Mouse (Mus musculus) neural tube, embryonic 15.5 days (tissue): ENCODE measurements around the gene Rad23a. TPM values are rescaled to one million over a fixed set of nuclear protein-coding genes. Genes with fewer than 3 reads are reported as not detected.
A peak's percentile ranks its signal among the peaks of the same experiment; 100 is the strongest.

Source experiments
- ATAC-seq: fragments of 200-750 bp; cut with Nextera tagmentation; 2 replicates; pipeline ENCODE4 v1.8.0; 2017; ENCODE audit warnings: mild to moderate bottlenecking, moderate TSS enrichment, moderate library complexity; ENCODE audit not compliant: low FRiP score
- H3K27ac ChIP-seq: fragments of 300-500 bp; sonication (generic); replicated peaks from 2 replicates; pipeline ENCODE4 v1.5.1; 2015; ENCODE audit warnings: mild to moderate bottlenecking, inconsistent platforms
- H3K27me3 ChIP-seq: fragments of 300-500 bp; sonication (generic); replicated peaks from 2 replicates; pipeline ENCODE4 v1.6.1; 2015; ENCODE audit warnings: inconsistent platforms
- H3K36me3 ChIP-seq: fragments of 300-500 bp; sonication (generic); 2 replicates; pipeline ENCODE4 v1.6.1; 2015; ENCODE audit warnings: inconsistent platforms
- H3K4me1 ChIP-seq: fragments of 300-500 bp; sonication (generic); 2 replicates; pipeline ENCODE4 v1.6.1; 2015; ENCODE audit warnings: inconsistent platforms
- H3K4me2 ChIP-seq: fragments of 300-500 bp; sonication (generic); 2 replicates; pipeline ENCODE4 v1.6.1; 2015; ENCODE audit warnings: inconsistent platforms, mild to moderate bottlenecking, moderate library complexity
- H3K4me3 ChIP-seq: fragments of 300-500 bp; sonication (generic); replicated peaks from 2 replicates; pipeline ENCODE4 v1.5.1; 2015; ENCODE audit warnings: mild to moderate bottlenecking, inconsistent platforms
- H3K9ac ChIP-seq: fragments of 300-500 bp; sonication (generic); replicated peaks from 2 replicates; pipeline ENCODE4 v1.6.1; 2015; ENCODE audit warnings: mild to moderate bottlenecking, inconsistent platforms
- H3K9me3 ChIP-seq: fragments of 300-500 bp; sonication (generic); replicated peaks from 2 replicates; pipeline ENCODE4 v1.6.1; 2016; ENCODE audit warnings: inconsistent platforms
- WGBS: fragments of 180-500 bp; shearing (Covaris S2); methylation state at CpG from one replicate; pipeline ENCODE4 v1.1.7; 2015; ENCODE audit warnings: mixed read lengths; 5-methylcytosine and 5-hydroxymethylcytosine counted together
- polyA plus RNA-seq: library from polyadenylated mRNA; unstranded; fragments of >200 nt; fragmentation: Nextera tagmentation; extraction: Ambion mirVana; gene quantifications from 2 replicates; pipeline ENCODE4 v1.2.1, GENCODE M21; 2015

Gene Rad23a
- polyA plus RNA-seq, 1 experiment from 2014 or later = 71.3 TPM

- Histone ChIP-seq H3K27ac (no peak overlapping the region), H3K36me3 (no peaks in the 10 kb centered on the region), H3K27me3 (no peaks in the 10 kb centered on the region), H3K9ac (no peak overlapping the region), H3K9me3 (no peaks in the 10 kb centered on the region), H3K4me1 (peaks cover 8% of the 10 kb centered on the region), H3K4me2 (no peak overlapping the region), H3K4me3 (no peak overlapping the region)
- ATAC-seq = no peak
- WGBS = 69% methylated on average over 4 of the region's 4 CpGs
Measured at GRCm38 (mm10) chr8:84825636-84826035, 14.8 kb downstream of the Rad23a start.

- peak; percentile 91 for ATAC-seq
- H3K36me3 ChIP-seq = no peaks in the 10 kb centered on the region
- H3K4me2 ChIP-seq = peak overlapping the region; percentile 62
- H3K9me3 ChIP-seq = no peaks in the 10 kb centered on the region
- under 1% methylated on average over 18 of the region's 18 CpGs for WGBS
- peaks cover 8% of the 10 kb centered on the region for H3K4me1 ChIP-seq
- H3K27me3 ChIP-seq = no peaks in the 10 kb centered on the region; the same call in 1 of the 2 replicates
- no peak overlapping the region for H3K27ac ChIP-seq
- H3K4me3 ChIP-seq = peak overlapping the region; percentile 33
- peak overlapping the region; percentile 40; the same call in 1 of the 2 replicates for H3K9ac ChIP-seq
Measured at GRCm38 (mm10) chr8:84823653-84824052, 16.8 kb downstream of the Rad23a start.

- WGBS = 30% methylated on average over 3 of the region's 3 CpGs
- H3K36me3 ChIP-seq = no peaks in the 10 kb centered on the region
Measured at GRCm38 (mm10) chr8:84822723-84823122, 17.7 kb downstream of the Rad23a start, which contains the start of gene Dand5. TSS of gene Dand5 (minus strand) at chr8:84822823.

GRCm38 (mm10) chr8:84816117-84816516 lies 24.3 kb downstream of the Rad23a start:
- Histone ChIP-seq H3K4me1 (peaks cover 23% of the 10 kb centered on the region), H3K27me3 (peaks cover 5% of the 10 kb centered on the region; the same call in 1 of the 2 replicates), H3K9me3 (no peaks in the 10 kb centered on the region), H3K4me2 (no peak overlapping the region), H3K9ac (no peak overlapping the region), H3K27ac (no peak overlapping the region), H3K36me3 (no peaks in the 10 kb centered on the region), H3K4me3 (no peak overlapping the region)
- 77% methylated on average over 17 of the region's 17 CpGs for WGBS
- ATAC-seq = no peak

More at GRCm38 (mm10) chr8:84822723-84823122, 17.7 kb downstream of the Rad23a start, which contains the start of gene Dand5:
- H3K9ac ChIP-seq = peak within 1 kb of the TSS; percentile 40; the same call in 1 of the 2 replicates
- peaks cover 8% of the 10 kb centered on the region for H3K4me1 ChIP-seq
- no peak within 1 kb of the TSS for H3K27ac ChIP-seq
- peak within 1 kb of the TSS; percentile 33 for H3K4me3 ChIP-seq
- H3K9me3 ChIP-seq = no peaks in the 10 kb centered on the region
- 0 out of 2 replicates have a peak, but pooled peaks have one; percentile 11 for ATAC-seq
- no peaks in the 10 kb centered on the region; the same call in 1 of the 2 replicates for H3K27me3 ChIP-seq
- peak within 1 kb of the TSS; percentile 62 for H3K4me2 ChIP-seq

- 16% methylated on average over 9 of the region's 9 CpGs for WGBS
- Histone ChIP-seq H3K27ac (peak overlapping the region; percentile 69), H3K4me3 (no peak overlapping the region), H3K4me1 (peaks cover 29% of the 10 kb centered on the region), H3K4me2 (no peak overlapping the region), H3K27me3 (peaks cover 5% of the 10 kb centered on the region; the same call in 1 of the 2 replicates), H3K9me3 (no peaks in the 10 kb centered on the region), H3K36me3 (no peaks in the 10 kb centered on the region), H3K9ac (no peak overlapping the region)
- ATAC-seq = peak; percentile 53
Measured at GRCm38 (mm10) chr8:84815547-84815946, 24.9 kb downstream of the Rad23a start.

- peak overlapping the region; percentile 69 for H3K27ac ChIP-seq
- WGBS = 23% methylated on average over 18 of the region's 19 CpGs
- no peak overlapping the region for H3K4me3 ChIP-seq
- no peak overlapping the region for H3K4me2 ChIP-seq
- H3K4me1 ChIP-seq = peaks cover 31% of the 10 kb centered on the region
- H3K27me3 ChIP-seq = peaks cover 5% of the 10 kb centered on the region; the same call in 1 of the 2 replicates
- no peaks in the 10 kb centered on the region for H3K9me3 ChIP-seq
- H3K9ac ChIP-seq = 0 out of 2 replicates have a peak overlapping the region, but pooled peaks have one; percentile 18
- peak; percentile 16; the same call in 1 of the 2 replicates for ATAC-seq
- H3K36me3 ChIP-seq = no peaks in the 10 kb centered on the region
Measured at GRCm38 (mm10) chr8:84814555-84815441, 25.7 kb downstream of the Rad23a start.

GRCm38 (mm10) chr8:84814240-84814554 lies 26.3 kb downstream of the Rad23a start:
- H3K36me3 ChIP-seq = no peaks in the 10 kb centered on the region
- no peak overlapping the region for H3K4me2 ChIP-seq
- no peak overlapping the region for H3K4me3 ChIP-seq
- peak; percentile 11; the same call in 1 of the 2 replicates for ATAC-seq
- peaks cover 33% of the 10 kb centered on the region for H3K4me1 ChIP-seq
- H3K27me3 ChIP-seq = peaks cover 5% of the 10 kb centered on the region; the same call in 1 of the 2 replicates
- H3K9ac ChIP-seq = no peak overlapping the region
- peak overlapping the region; percentile 69 for H3K27ac ChIP-seq
- 57% methylated on average over 11 of the region's 11 CpGs for WGBS
- no peaks in the 10 kb centered on the region for H3K9me3 ChIP-seq

- no peak for ATAC-seq
- Histone ChIP-seq H3K4me2 (no peak overlapping the region), H3K27me3 (peaks cover 8% of the 10 kb centered on the region; the same call in 1 of the 2 replicates), H3K9me3 (no peaks in the 10 kb centered on the region), H3K4me3 (no peak overlapping the region), H3K27ac (peak overlapping the region; percentile 69), H3K36me3 (no peaks in the 10 kb centered on the region), H3K9ac (no peak overlapping the region), H3K4me1 (peaks cover 33% of the 10 kb centered on the region)
- 81% methylated on average over 3 of the region's 3 CpGs for WGBS
Measured at GRCm38 (mm10) chr8:84813830-84814229, 26.6 kb downstream of the Rad23a start.

GRCm38 (mm10) chr8:84813059-84813458 lies 27.4 kb downstream of the Rad23a start:
- H3K36me3 ChIP-seq = no peaks in the 10 kb centered on the region
- H3K4me1 ChIP-seq = peaks cover 33% of the 10 kb centered on the region
- H3K9ac ChIP-seq = no peak overlapping the region
- 2% methylated on average over 5 of the region's 5 CpGs for WGBS
- H3K27me3 ChIP-seq = peaks cover 8% of the 10 kb centered on the region; the same call in 1 of the 2 replicates
- no peak for ATAC-seq
- H3K9me3 ChIP-seq = no peaks in the 10 kb centered on the region
- no peak overlapping the region for H3K4me2 ChIP-seq
- no peak overlapping the region for H3K4me3 ChIP-seq
- H3K27ac ChIP-seq = peak overlapping the region; percentile 49; the same call in 1 of the 2 replicates

GRCm38 (mm10) chr8:84811303-84811702 lies 29.2 kb downstream of the Rad23a start:
- Histone ChIP-seq H3K4me3 (peak overlapping the region; percentile 32), H3K4me1 (peaks cover 33% of the 10 kb centered on the region), H3K9ac (no peak overlapping the region; the same call in 1 of the 2 replicates), H3K27ac (peak overlapping the region; percentile 42), H3K36me3 (no peaks in the 10 kb centered on the region), H3K27me3 (peaks cover 15% of the 10 kb centered on the region; the same call in 1 of the 2 replicates), H3K4me2 (peak overlapping the region; percentile 59), H3K9me3 (no peaks in the 10 kb centered on the region)
- ATAC-seq = no peak
- WGBS = 14% methylated on average over 10 of the region's 10 CpGs

- no peaks in the 10 kb centered on the region for H3K36me3 ChIP-seq
- H3K4me2 ChIP-seq = peak overlapping the region; percentile 59
- under 1% methylated on average over 32 of the region's 32 CpGs for WGBS
- H3K27ac ChIP-seq = peak overlapping the region; percentile 42
- peaks cover 33% of the 10 kb centered on the region for H3K4me1 ChIP-seq
- ATAC-seq = peak; percentile 73
- H3K9ac ChIP-seq = no peak overlapping the region; the same call in 1 of the 2 replicates
- no peaks in the 10 kb centered on the region for H3K9me3 ChIP-seq
- peaks cover 17% of the 10 kb centered on the region; the same call in 1 of the 2 replicates for H3K27me3 ChIP-seq
- H3K4me3 ChIP-seq = peak overlapping the region; percentile 32
Measured at GRCm38 (mm10) chr8:84810896-84811295, 29.6 kb downstream of the Rad23a start.
